Mouse (Mus musculus): ENCODE measurements around the gene Txndc16. TPM values are rescaled to one million over a fixed set of nuclear protein-coding genes. Genes with fewer than 3 reads are reported as not detected.

Gene Txndc16
- total RNA-seq, 2 experiments from 2014 or later, result 13.3 to 14.7 TPM

DNA sequence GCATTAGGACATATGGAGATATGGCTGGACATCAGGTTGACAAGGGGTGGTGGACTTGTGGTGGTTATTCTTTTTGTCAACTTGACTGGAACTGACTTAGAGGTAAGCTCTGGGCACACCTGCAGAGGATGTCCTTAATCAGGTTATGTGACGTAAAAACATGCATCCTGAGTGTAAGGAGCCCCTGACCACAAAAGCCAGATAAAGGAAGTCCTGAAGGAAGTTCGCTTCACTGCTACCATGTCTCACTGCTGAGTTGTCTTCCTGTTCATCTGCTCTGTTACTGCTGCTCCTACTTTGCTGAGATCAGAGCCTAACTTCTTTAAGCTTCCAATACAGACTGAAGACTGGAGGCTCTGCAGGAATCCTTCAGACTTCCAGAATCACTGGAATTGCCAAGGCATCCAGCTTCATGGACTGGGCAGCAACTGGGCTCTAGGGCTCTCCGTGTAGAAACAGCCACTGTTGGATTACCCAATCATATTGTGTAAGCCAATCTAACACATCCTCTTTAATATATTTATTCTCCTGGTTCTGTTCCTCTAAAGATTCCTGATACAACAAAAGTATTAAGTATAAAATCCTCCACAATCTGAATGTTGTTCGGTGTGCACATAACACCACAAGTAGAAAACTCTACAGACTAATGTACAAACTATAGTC is 64.5 kb downstream of the Txndc16 start:
- intact Hi-C loops (cut with DNase I), result no loop called here
- no peak for DNase-seq

DNA sequence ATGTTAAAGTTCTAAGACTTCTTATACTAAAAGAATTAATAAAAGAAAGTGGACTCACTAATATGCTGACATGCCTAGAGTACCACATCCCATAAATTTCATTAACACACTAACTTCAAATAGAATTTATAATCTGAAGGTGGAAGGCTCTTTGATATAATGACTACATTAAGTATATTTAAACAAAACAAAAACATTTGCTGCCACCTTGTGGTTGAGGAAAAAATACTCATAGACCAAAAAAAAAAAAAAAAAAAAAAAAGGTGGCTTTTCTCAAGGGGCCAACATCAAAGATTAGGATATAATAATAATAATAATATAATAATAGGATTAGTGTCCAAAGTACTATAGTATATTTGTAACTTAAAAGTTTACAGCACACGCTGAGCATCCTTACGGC is 66.9 kb downstream of the Txndc16 start:
- intact Hi-C loops (cut with DNase I), result no loop called here
- peak in 1 of 2 experiments; percentile 26 for DNase-seq

DNA sequence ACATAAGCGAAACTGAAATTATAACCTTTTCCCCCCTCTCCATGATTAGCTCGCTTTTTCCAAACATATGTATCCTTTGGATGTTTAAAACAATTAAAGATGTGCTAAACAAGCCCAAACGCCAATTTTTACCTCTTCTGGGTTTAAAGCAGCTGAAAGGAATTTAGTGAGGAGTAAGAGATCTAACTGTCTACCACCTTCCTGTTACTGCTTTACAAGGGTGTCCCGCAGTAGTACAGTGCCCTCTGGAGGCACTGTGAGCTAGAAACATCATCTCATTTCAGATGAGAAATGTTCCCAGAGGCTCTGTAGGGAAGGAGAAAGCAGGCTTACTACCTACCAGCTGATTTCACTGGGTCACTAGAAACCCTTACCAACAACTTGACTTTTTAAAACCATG is 77.6 kb downstream of the Txndc16 start:
- intact Hi-C loops (cut with DNase I), result loop anchor here (1.0 kb wide), 1 partner anchor 161 kb away; no protein-coding TSS in a partner anchor
- DNase-seq, result peak; percentile 57 to 64

DNA sequence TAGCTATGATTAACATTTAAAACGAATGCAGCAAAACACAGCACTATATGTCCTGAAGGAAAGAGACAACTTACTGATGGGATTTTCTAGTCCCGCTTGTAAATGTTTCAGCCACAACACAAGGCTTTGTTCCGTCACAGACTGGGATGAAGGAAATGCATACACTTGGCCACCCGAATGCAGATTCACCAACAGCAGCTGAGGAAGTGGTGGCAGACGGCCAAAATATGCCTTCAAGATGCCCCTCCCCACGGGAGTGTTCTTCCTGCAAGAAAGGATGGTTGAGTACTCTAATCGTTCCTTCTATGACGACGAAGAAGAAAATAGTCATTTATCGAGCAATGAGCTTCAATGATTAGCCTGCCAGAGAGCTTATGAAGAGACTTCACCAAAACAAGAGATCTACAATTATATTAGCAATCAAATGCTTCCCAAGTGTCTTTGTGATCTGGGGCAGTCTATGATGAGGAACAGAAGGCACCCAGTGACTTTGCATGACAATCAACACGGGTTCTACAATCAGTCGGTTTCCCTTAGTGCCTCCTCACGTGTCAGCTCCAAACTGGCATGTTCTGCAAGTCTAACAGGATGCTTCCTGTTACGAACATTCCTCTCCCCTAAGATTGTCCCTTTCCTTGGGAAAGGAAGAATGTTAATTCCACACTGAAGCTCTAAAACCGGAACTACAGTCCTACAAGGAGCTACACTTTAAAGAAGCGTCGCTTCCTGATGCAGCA is 79.6 kb downstream of the Txndc16 start:
- peak in 1 of 2 experiments; percentile 9 for DNase-seq
- intact Hi-C loops (cut with DNase I), result no loop called here

DNA sequence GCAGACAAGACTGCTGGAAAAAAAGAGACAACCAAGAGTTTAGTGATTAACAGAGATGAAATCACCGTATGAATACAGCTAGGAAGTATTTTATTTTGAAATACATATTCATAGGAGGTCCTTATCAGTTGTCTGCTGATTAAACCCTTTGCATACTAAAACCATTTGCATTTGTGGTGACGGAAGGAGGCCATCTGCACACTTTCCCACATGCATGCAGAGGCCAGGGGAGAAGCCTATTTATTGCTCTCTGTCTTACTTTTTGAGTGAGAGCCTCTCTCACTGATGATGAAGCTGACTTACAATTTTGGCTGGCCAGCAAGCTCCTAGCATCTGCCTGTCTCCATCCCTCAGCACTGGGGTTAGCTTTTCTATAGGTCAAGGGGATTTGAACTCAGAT is 84.2 kb downstream of the Txndc16 start:
- intact Hi-C loops (cut with DNase I), result loop anchor here (5.0 kb wide), 1 partner anchor 79 kb away; no protein-coding TSS in a partner anchor

DNA sequence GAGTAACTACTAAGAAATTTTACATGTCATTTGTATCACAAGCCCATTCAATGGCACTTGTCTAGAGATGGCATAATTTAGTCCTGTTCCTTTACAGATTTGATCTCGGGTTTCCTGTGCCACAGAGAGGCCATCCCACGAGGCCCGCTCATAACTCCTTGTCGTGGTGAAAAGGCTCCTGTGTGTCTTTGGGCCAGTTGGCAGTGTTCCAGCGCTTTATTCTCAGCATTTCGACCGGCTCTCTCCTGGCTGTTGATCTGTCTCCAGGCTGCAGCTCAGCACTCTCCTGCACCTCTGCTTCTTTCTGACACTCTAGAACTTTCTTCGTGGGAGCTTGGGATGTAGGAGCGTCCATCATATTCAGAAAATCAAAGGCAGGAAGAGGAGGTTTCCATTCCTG is 84.6 kb downstream of the Txndc16 start:
- intact Hi-C loops (cut with DNase I), result loop anchor here (5.0 kb wide), 1 partner anchor 78 kb away; no protein-coding TSS in a partner anchor

More for the DNA sequence above, 84.2 kb downstream of the Txndc16 start:
- DNase-seq, result no peak

DNA sequence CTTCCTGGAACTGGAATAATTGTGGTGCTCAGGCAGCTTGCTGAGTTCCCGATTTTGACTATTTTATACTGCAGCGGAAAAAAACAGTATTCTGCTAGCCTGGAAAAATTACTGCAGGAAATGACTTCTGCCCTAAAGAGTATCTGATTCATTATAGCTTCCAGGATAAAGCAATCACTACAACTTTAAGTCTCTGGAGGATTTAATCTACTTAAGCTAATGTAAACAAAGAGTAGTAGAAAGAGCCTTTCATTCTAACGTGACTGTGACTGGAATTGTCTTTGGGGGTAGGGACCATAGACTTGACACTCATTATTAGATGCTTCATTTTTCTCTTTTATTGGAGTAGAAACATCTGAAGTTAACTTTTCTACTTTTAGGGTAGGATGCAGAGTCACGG is 101.8 kb downstream of the Txndc16 start:
- intact Hi-C loops (cut with DNase I), result no loop called here
- no peak for DNase-seq

More for the DNA sequence above, 84.6 kb downstream of the Txndc16 start:
- peak; percentile 15 to 29 for DNase-seq

DNA sequence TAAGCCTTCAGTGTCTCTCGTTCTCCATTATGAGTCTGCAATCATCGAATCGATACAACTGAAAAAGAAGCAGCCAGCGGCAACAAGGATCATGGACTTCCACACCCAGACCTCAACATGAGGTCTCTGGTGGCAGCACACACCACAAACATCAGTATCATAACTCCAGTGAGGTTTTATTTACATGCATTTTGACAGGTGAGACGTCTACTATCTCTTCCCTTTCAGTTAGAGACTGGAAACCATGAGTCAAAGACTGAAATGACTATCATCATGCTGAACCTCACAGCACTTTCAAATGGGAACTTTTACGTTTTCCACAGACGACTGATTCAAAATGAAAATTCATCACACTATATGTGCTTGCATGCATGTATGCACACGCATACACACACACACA is 117.9 kb downstream of the Txndc16 start:
- intact Hi-C loops (cut with DNase I), result no loop called here
- no peak for DNase-seq

DNA sequence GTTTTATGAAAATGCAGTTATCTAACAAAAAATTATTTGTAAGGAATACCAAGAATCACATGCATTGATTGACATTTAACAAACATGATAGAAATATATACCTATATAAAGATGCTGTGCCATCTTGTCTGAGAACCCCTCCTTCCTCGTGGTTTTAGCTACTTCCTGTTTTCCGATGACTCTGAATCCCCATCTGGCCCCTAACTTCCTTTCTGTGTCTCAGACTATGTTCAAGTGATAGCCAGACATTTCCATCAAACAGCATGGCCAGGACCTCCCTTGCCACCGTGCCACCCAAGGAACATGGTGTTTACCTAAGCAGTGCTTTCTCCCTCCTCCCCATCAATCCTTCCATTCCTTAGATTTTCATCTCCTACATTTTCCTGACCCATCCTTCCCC is 127.8 kb downstream of the Txndc16 start:
- DNase-seq, result no peak
- intact Hi-C loops (cut with DNase I), result no loop called here

DNA sequence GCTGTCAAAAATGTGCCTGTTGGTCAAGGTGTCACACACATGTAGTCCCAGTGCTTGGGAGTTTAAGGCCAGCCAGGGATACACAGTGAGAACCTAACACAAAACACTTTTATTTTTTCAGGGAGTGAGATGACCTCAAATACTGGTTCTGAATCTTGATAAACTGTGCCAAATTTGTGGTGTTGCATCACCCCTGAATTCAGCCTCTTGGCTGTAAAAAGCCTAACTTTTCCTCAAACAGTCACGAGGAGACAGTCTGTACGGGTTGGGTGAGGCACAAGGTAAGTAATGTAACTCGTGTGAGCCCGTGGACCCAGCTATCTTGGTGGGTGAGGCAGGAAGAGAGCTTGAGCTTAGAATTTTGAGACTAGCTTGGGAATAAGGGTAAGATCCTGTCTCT is 130.1 kb downstream of the Txndc16 start:
- intact Hi-C loops (cut with DNase I), result no loop called here
- no peak for DNase-seq

DNA sequence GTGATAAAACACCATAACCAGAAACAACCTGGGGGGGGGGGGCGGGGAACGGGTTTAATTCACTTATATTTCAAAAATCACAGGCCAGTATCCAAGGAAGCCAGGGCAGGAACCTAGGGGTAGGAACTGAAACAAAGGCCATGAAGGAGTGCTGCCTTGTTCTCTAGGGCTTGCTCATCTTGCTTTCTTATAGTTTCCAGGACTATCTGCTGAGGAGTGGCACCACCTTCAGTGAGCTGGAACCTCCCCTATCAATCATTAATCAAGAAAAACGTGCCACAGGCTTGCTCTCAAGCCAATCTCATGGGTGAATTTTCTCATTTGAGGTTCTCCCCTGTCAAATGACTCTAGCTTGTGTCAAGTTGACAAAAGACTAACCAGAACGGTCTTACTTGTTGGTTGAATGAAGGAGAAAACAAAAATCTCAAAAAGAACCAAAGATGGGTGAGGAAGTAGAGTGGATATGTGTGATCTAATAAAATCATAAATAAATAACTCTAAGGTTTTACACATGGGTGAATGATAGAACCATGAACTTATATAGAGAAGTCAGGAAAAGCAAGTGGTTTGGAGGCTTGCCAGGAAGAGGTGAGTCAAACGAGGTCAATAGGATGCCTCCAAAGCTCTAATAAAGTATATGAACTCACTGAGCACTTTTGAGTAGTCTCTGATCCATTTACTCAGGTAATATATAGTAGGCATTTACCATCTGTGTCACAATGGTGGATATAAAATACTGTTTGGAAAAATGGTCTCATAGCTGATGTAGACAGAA is 134.3 kb downstream of the Txndc16 start:
- intact Hi-C loops (cut with DNase I), result no loop called here
- DNase-seq, result no peak

DNA sequence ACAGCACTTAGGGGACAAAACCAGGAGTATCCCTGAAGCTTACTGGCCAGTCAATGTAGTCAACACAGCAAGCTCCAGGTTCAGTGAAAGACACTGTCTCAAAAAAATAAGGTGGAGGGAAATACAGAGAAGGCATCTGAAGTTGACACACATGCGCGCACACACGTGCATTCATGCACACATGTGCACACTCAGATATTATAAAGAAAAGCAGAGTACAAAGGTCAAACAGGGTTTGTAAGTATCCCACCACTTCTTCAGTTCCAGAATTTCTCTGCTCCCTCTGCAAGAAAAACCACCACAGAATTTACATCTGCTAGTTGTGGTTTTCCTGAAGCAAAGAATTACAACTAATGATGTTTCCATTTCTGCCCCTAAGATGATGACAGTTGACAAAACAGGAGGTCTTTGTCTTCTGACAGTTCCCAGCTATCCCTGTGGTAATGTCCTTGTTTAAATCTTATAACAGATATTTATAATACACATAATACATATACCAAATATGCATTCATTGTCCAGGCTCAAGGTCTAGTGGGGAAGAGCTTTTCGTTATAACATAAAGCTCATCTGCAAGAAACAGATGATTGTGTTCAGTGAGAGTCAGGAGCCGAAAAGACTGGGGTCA is 135.4 kb downstream of the Txndc16 start:
- intact Hi-C loops (cut with DNase I), result no loop called here
- no peak for DNase-seq

DNA sequence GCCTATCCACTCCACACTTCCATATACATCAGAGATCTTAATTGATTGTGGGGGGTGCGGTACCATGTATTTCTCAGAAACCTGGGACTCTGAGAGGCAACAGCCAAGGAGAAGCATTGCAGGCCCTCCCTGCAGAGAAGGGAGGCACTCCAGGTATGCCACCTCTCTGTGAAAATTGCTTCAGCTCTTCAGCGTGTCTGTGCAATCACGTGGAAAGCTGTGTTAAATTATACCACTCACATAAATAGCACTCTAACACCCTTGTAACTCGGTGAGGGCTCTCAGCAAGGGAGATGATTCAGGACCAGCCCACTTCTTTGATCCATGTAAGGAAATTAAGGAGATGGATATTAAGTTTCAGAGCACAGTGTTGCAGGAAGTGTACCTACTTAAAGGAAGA is 136.6 kb downstream of the Txndc16 start:
- no peak for DNase-seq
- intact Hi-C loops (cut with DNase I), result no loop called here

Other genes starting within 250 kb of the Txndc16 start
- gene Ptger2, start 232.1 kb downstream of the Txndc16 start, total RNA-seq (2021), result under 1 TPM; 0.25 to 0.45 TPM
- 1 to 10 TPM; 2.8 to 3.0 TPM for gene Gpr137c, start 611 bp downstream of the Txndc16 start, total RNA-seq (2021)
- gene Ero1l, start 98.4 kb upstream of the Txndc16 start, total RNA-seq (2021), result 10 to 100 TPM; 24.9 to 26.8 TPM
- gene Psmc6, start 109.5 kb upstream of the Txndc16 start, total RNA-seq (2021), result 100 to 1,000 TPM; 119 to 121 TPM
- 10 to 100 TPM; 37.3 to 51.1 TPM for gene Styx, start 130.8 kb upstream of the Txndc16 start, total RNA-seq (2021)
- gene Gnpnat1, start 184.6 kb upstream of the Txndc16 start, total RNA-seq (2021), result 10 to 100 TPM; 10.0 to 10.6 TPM